Mouse (Mus musculus): ENCODE data around the gene Krtap10-4.
"Not testable (repeated sequence)": the region's sequence is repeated elsewhere in the genome, so short reads cannot be mapped to it uniquely, and the experiment has no call there.

The Krtap10-4 gene

DNA sequence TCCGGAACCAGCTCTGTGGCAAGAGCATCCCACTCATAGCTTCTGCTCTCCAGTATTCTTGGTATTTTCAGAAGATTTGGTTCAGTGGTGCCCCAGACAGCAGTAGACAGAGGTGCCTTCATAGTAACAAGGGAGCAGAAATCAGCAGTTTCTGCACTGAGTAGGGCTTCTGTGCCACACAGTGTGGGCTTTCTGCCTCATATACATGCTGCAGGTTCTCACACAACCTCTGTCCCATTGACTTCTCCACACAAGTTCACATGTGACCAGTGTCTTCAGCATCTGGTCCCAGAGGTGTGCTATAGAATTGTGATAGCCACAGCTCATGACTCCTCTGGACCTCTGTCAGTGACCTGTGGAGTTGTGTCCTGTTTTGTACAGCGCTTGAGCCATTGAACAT lies 38.3 kb downstream of the Krtap10-4 start:
- in situ Hi-C loops (cut with MboI, MseI) = no loop called here

DNA sequence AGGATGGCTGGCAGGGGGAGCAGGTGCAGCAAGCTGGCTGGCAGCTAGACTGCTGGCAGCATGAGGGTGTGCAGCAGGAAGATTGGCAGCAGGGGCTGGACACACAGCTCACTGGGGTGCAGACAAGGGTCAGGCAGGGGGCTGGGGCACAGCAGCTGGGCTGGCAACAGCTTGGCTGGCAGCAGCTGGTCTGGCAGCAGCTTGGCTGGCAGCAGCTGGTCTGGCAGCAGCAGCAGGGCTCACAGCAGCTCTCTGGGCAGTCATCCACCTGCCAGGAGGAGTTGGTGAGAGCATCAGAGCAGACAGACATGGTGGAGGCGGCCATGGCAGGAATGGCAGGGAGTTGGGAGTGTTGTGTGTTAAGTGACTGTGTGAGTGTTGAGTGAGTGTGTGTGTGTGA lies 39.0 kb downstream of the Krtap10-4 start, which contains the start of gene Gm7137:
TSS of gene Gm7137 (minus strand) at position 325 of the 400 bp plus-strand sequence.
- in situ Hi-C loops (cut with MboI, MseI) = not testable (repeated sequence)

DNA sequence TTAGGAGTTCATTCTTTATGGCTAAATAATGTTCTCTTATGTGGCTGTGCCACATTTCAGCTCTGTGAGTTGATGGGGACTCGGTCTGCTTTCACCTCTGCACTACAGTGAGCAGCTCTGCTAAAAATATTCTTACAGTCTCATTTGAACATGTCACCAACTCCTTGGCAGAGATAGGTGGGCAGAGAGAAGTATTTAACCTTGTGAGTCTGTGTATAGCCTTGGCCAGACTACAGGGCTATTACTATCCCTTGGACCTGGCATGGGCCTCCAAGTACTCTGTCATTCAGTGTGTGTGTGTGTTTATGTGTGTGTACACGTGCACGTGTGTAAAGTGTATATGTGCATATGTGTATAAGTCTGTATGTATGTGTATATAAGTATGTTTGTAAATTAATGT lies 43.5 kb downstream of the Krtap10-4 start:
- in situ Hi-C loops (cut with MboI, MseI) = not testable (repeated sequence)

DNA sequence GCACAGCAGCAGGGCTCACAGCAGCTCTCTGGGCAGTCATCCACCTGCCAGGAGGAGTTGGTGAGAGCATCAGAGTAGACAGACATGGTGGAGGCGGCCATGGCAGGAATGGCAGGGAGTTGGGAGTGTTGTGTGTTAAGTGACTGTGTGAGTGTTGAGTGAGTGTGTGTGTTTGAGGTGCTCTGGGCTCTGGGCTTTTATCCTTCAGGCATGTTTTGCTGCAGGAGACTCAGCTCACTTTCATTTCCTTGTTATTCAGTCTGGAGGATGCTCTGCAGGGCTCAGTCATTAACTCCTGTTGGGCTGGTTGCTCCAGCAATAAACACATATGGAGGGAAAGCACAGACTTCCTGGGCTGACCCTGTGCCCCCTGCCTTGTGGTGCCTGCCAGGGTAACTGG lies 44.5 kb downstream of the Krtap10-4 start, which contains the start of gene Gm3250:
TSS of gene Gm3250 (minus strand) at position 101 of the 400 bp plus-strand sequence.
- in situ Hi-C loops (cut with MboI, MseI) = not testable (repeated sequence)

DNA sequence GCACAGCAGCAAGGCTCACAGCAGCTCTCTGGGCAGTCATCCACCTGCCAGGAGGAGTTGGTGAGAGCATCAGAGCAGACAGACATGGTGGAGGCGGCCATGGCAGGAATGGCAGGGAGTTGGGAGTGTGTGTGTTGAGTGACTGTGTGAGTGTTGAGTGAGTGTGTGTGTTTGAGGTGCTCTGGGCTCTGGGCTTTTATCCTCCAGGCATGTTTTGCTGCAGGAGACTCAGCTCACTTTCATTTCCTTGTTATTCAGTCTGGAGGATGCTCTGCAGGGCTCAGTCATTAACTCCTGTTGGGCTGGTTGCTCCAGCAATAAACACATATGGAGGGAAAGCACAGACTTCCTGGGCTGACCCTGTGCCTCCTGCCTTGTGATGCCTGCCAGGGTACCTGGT lies 50.1 kb downstream of the Krtap10-4 start, which contains the start of gene Gm7138:
TSS of gene Gm7138 (minus strand) at position 101 of the 400 bp plus-strand sequence.
- in situ Hi-C loops (cut with MboI, MseI) = not testable (repeated sequence)

Data from T-helper 1 cell (primary cell).